Mouse (Mus musculus) CH12.LX (cell line): ENCODE measurements at regions not wholly inside any gene's neighbourhood (a gene's known extent, or its start where the extent isn't known, plus 50 kb on each side); places are given as distances from the start of the nearest gene placed in this dataset.

Source experiments
- DNase-seq: peaks from one replicate; pipeline ENCODE4 v3.0.0-alpha.2; 2013; ENCODE audit errors: extremely low read depth
- H3K27ac ChIP-seq: 2 replicates; pipeline ENCODE4 v1.5.1; 2012; ENCODE audit warnings: low read depth, mild to moderate bottlenecking, control low read depth, moderate library complexity; ENCODE audit not compliant: insufficient read depth
- H3K27me3 ChIP-seq: replicated peaks from 2 replicates; pipeline ENCODE3; 2012; ENCODE audit warnings: inconsistent platforms
- H3K36me3 ChIP-seq, 2 experiments: replicated peaks in 1 of 2; 2 replicates each; pipeline versions ENCODE3 to v1.6.1; 2012; ENCODE audit warnings: inconsistent platforms in 1 of 2, low read length in 1 of 2, mild to moderate bottlenecking in 1 of 2, mixed read lengths in 1 of 2, moderate library complexity in 1 of 2; ENCODE audit not compliant: control insufficient read depth in 1 of 2, insufficient read depth in 1 of 2
- H3K4me1 ChIP-seq, 2 experiments: 2 replicates each; pipeline ENCODE4 v1.6.1; 2012; ENCODE audit warnings: inconsistent platforms in 1 of 2, moderate library complexity in 1 of 2; ENCODE audit not compliant: insufficient read depth in 2 of 2, control insufficient read depth in 1 of 2
- H3K4me2 ChIP-seq: 2 replicates; pipeline ENCODE4 v1.6.1; 2012; ENCODE audit warnings: low read depth, mild to moderate bottlenecking, control low read depth; ENCODE audit not compliant: poor library complexity, insufficient read depth, severe bottlenecking
- H3K4me3 ChIP-seq, 3 experiments: fragments of 150-350 bp in 1 of 3; sonication (generic) in 1 of 3; replicated peaks in 1 of 3; 2 replicates each; pipeline versions ENCODE3 to v1.5.1; 2011 to 2012; ENCODE audit warnings: low read depth in 2 of 3, low read length in 2 of 3, mild to moderate bottlenecking in 2 of 3, moderate library complexity in 2 of 3, control low read depth in 1 of 3, improper control_type of control experiment in 1 of 3, inconsistent platforms in 1 of 3, mixed read lengths in 1 of 3; ENCODE audit not compliant: poor library complexity in 1 of 3
- H3K79me2 ChIP-seq: replicated peaks from 2 replicates; pipeline ENCODE4 v1.6.1; 2012; ENCODE audit warnings: mild to moderate bottlenecking, moderate library complexity; ENCODE audit not compliant: control insufficient read depth, poor library complexity, insufficient read depth, severe bottlenecking; ENCODE audit errors: extremely low read depth
- H3K9ac ChIP-seq: 2 replicates; pipeline ENCODE4 v1.6.1; 2012; ENCODE audit warnings: low read depth, mild to moderate bottlenecking, control low read depth, moderate library complexity; ENCODE audit not compliant: insufficient read depth
- H3K9me3 ChIP-seq: replicated peaks from 2 replicates; pipeline ENCODE3; 2012; ENCODE audit warnings: low read length, inconsistent platforms, mixed read lengths
- CTCF ChIP-seq, 2 experiments: IDR thresholded peaks in 1 of 2; conservative IDR thresholded peaks in 1 of 2; 2 replicates each; pipeline ENCODE4 v1.5.1; 2011 to 2012; ENCODE audit warnings: low read depth in 2 of 2, low read length in 2 of 2, improper control_type of control experiment in 1 of 2, inconsistent platforms in 1 of 2, mild to moderate bottlenecking in 1 of 2, moderate library complexity in 1 of 2
- E2F4 ChIP-seq: IDR thresholded peaks from 2 replicates; pipeline ENCODE4 v1.6.1; 2011; ENCODE audit warnings: low read depth, low read length, improper control_type of control experiment; ENCODE audit not compliant: insufficient replicate concordance
- EP300 ChIP-seq: IDR thresholded peaks from 2 replicates; pipeline ENCODE4 v1.6.1; 2011; ENCODE audit warnings: low read length, improper control_type of control experiment
- IRF4 ChIP-seq: IDR thresholded peaks from 2 replicates; pipeline ENCODE4 v1.6.1; 2014; ENCODE audit warnings: low read depth, mild to moderate bottlenecking, inconsistent platforms, low read length, improper control_type of control experiment
- KAT2A ChIP-seq: IDR thresholded peaks from 2 replicates; pipeline ENCODE4 v1.6.1; 2012; ENCODE audit warnings: low read length, improper control_type of control experiment, inconsistent platforms; ENCODE audit not compliant: insufficient replicate concordance
- MAFK ChIP-seq: IDR thresholded peaks from 2 replicates; pipeline ENCODE4 v1.6.1; 2011; ENCODE audit warnings: low read length, improper control_type of control experiment; ENCODE audit not compliant: insufficient replicate concordance
- MAX ChIP-seq: IDR thresholded peaks from 2 replicates; pipeline ENCODE4 v1.6.1; 2011; ENCODE audit warnings: low read length, improper control_type of control experiment
- MEF2A ChIP-seq: IDR thresholded peaks from 2 replicates; pipeline ENCODE4 v1.6.1; 2014; ENCODE audit warnings: low read depth, mild to moderate bottlenecking, inconsistent platforms, low read length, improper control_type of control experiment, borderline replicate concordance
- MYC ChIP-seq: IDR thresholded peaks from 2 replicates; pipeline ENCODE4 v1.6.1; 2011; ENCODE audit warnings: low read depth, mild to moderate bottlenecking, improper control_type of control experiment, low read length
- POLR2A ChIP-seq: IDR thresholded peaks from 2 replicates; pipeline ENCODE4 v1.6.1; 2011; ENCODE audit warnings: low read depth, mild to moderate bottlenecking, improper control_type of control experiment, low read length
- RAD21 ChIP-seq: IDR thresholded peaks from 2 replicates; pipeline ENCODE4 v1.6.1; 2011; ENCODE audit warnings: low read depth, mild to moderate bottlenecking, low read length, improper control_type of control experiment, moderate library complexity
- SIN3A ChIP-seq: IDR thresholded peaks from 2 replicates; pipeline ENCODE4 v1.6.1; 2012; ENCODE audit warnings: low read length, improper control_type of control experiment, inconsistent platforms
- TBP ChIP-seq: conservative IDR thresholded peaks from 2 replicates; pipeline ENCODE4 v1.6.1; 2011; ENCODE audit warnings: low read depth, low read length, improper control_type of control experiment
- ZC3H11A ChIP-seq: IDR thresholded peaks from 2 replicates; pipeline ENCODE4 v1.6.1; 2012; ENCODE audit warnings: low read depth, mild to moderate bottlenecking, inconsistent platforms, low read length, improper control_type of control experiment
- ZMIZ1 ChIP-seq: IDR thresholded peaks from 2 replicates; pipeline ENCODE4 v1.6.1; 2012; ENCODE audit warnings: low read depth, mild to moderate bottlenecking, inconsistent platforms, low read length, improper control_type of control experiment
- dilution Hi-C: fragments of 300-500 bp; cut with MboI; formaldehyde crosslinking; loops from 2 replicates; pipeline ENCODE4 v1.14.3; 2020; ENCODE audit warnings: low sequenced_read_pairs; ENCODE audit not compliant: extremely low pct_unique_long_range_greater_than_20kb, extremely low pct_ligation_motif_present
- in situ Hi-C: fragments of 300-500 bp; cut with MboI; formaldehyde crosslinking; loops from 3 replicates; pipeline ENCODE4 v1.14.3; 2019; ENCODE audit warnings: low sequenced_read_pairs, low pct_ligation_motif_present, low pct_unique_long_range_greater_than_20kb, mixed read lengths

DNA sequence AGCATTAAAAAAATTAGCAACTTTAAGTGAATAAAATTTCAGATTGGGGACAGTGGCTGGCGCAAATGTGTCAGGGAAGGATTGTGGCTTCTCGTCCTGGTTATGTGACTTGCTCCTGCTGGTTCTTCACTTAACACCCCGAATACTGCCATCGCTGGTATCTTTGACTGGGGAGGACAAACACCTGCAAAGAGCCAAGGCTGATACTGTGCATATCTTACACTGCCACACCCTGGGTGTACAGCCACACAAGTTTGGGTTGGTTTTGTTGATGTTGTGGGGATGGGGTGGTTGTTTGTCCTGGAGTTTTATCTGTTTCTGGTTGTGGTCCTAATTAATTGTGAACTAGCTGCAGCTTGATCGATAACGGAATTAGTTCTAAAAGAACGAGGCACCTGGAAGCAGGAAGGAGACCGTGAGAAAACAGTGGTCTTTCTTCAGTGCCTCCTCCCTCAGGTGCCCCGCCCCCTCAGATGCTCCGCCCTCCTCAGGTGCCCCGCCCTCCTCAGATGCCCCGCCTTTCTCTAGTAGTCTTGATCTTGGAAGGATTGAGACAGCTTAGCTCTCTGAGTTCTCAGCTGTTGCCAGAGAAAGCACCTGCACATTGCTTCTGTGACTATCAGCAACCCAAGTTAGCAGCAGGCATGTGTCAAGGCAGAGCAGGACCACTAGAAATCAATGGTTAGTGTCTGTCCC is 107.0 kb upstream of the Magi3 start:
- no peak overlapping the region for H3K4me3 ChIP-seq
- H3K36me3 ChIP-seq = no peaks in the 10 kb centered on the region
- in situ Hi-C loops (no loop called here), dilution Hi-C loops (no loop called here)
- no peak overlapping the region for H3K27ac ChIP-seq
- H3K4me2 ChIP-seq = no peak overlapping the region
- no peaks in the 10 kb centered on the region for H3K79me2 ChIP-seq
- DNase-seq = no peak
- TF ChIP-seq E2F4 (no peak), MYC (no peak), MEF2A (no peak), MAX (no peak), MAFK (no peak), ZC3H11A (no peak), CTCF (conservative IDR thresholded peaks at IDR 0.05 in 1 of 2, IDR thresholded peaks at IDR 0.05 in 1 of 2; ENCODE audit: low read depth in 2 of 2, low read length in 2 of 2) (no peak), RAD21 (no peak), TBP (no peak)
- H3K4me1 ChIP-seq = no peaks in the 10 kb centered on the region
- no peaks in the 10 kb centered on the region for H3K27me3 ChIP-seq
- H3K9me3 ChIP-seq = no peaks in the 10 kb centered on the region
- H3K9ac ChIP-seq = no peak overlapping the region

DNA sequence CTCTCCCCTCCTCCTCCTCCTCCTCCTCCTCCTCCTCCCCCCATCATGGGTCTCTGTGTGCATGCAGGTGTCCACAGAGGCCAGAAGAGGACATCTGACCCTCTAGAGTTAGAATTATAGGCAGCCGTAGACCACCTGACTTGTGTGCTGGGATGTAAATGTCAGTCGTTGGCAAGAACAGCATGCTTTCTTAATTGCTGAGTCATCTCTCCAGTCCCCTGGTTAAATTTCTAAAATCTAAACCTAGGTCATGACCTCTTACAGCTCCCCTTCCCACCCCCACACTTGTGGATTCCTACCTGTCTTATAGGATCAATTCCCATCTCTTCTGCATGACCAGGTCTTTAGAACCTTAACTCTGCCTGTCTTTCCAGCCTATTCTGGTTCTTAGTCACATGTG is 102.4 kb upstream of the Magi3 start:
- Histone ChIP-seq H3K4me1 (no peaks in the 10 kb centered on the region), H3K4me2 (no peak overlapping the region), H3K79me2 (no peaks in the 10 kb centered on the region), H3K4me3 (no peak overlapping the region), H3K9ac (no peak overlapping the region), H3K27me3 (no peaks in the 10 kb centered on the region), H3K27ac (no peak overlapping the region), H3K9me3 (no peaks in the 10 kb centered on the region), H3K36me3 (no peaks in the 10 kb centered on the region)
- in situ Hi-C loops = no loop called here
- DNase-seq = no peak
- dilution Hi-C loops = no loop called here
- TF ChIP-seq EP300 (no peak), MAFK (peak; percentile 66; the same call in 1 of the 2 replicates), SIN3A (no peak), ZMIZ1 (no peak), ZC3H11A (no peak), POLR2A (no peak), IRF4 (no peak), KAT2A (no peak)
